9 mouse cellular contexts compared by ENCODE assay signal in the genomic region with DNA sequence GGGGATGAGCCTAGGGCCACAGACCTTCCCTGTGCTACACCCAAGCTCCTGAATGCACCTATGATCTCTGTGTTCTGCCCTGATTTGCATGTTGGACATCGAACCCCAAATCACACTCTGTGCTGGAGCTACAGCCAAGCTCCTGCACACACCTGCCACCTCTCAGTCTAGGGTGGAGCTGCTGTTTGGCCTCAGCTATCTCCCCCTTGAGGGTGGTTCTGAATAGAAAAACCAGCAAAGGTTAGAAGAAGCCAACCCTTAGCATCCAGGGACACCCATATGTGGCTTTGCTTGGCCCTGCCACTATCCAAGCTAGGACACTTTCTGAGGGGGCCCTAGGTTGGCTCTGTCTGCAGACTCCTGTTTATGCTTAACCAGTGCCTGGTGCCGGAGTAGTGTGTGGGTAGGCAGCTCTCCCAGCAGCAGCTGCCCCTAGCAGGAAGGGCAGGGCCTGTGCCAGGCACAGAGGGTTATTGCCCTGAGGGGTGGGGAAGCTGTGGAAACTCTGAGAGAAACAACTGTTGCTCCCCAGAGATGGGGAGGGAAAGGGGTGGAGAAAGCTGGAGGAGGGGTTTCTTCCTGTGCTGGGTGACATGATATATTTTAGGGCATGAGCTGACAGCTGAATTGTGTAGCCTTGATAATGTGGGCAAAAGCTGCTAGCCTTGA. TPM values are rescaled to one million over a fixed set of nuclear protein-coding genes. Genes with fewer than 3 reads are reported as not detected.
DNase-seq lines count a peak whose midpoint lies in the region; ATAC-seq and TF ChIP-seq lines count a peak whose summit lies in the region.
"Had no signal": no experiment of that assay in that cellular context is flagged by ENCODE, and none has a peak within 500 bp of the region (broad histone marks: within the 10 kb centered on the region; RNA-seq: fewer than 3 reads in every experiment).

No protein-coding gene starts in this region.

- TF ChIP-seq POLR2A in liver, adult 2 months (IDR thresholded peaks at IDR 0.05; ENCODE audit: extremely low read depth, insufficient read depth, low read length) = 0 out of 2 replicates have a peak, but pooled peaks have one; percentile 3

- no peaks in the 10 kb centered on the region for H3K79me2 ChIP-seq in liver, adult 2 months (ENCODE audit: control insufficient read depth, insufficient read depth, low read length)

- H3K9me3 ChIP-seq in kidney, embryonic 15.5 days (replicated peaks) = no peaks in the 10 kb centered on the region
- H3K9me3 ChIP-seq in megakaryocyte, embryonic 14.5 days = no peaks in the 10 kb centered on the region
- H3K9me3 ChIP-seq in midbrain, embryonic 11.5 days (ENCODE audit: control insufficient read depth, low read length) = no peaks in the 10 kb centered on the region
- H3K9me3 ChIP-seq in midbrain, postnatal 0 days (ENCODE audit: low read length) = no peaks in the 10 kb centered on the region
- H3K9me3 ChIP-seq: neural tube, embryonic 13.5 days had no signal

- 15% methylated on average over 2 of the region's 2 CpGs for WGBS in liver, adult 2 months
- 43% methylated on average over 2 of the region's 2 CpGs for WGBS in kidney, embryonic 15.5 days
- 75% methylated on average over 2 of the region's 2 CpGs for WGBS in midbrain, embryonic 11.5 days
- WGBS in midbrain, postnatal 0 days = 65% methylated on average over 2 of the region's 2 CpGs

- no peaks in the 10 kb centered on the region for H3K27me3 ChIP-seq in liver, adult 2 months (ENCODE audit: control insufficient read depth, insufficient read depth, low read length)
- H3K27me3 ChIP-seq in kidney, embryonic 15.5 days = no peaks in the 10 kb centered on the region
- H3K27me3 ChIP-seq in megakaryocyte, embryonic 14.5 days (replicated peaks) = peaks cover 4% of the 10 kb centered on the region
- no peaks in the 10 kb centered on the region for H3K27me3 ChIP-seq in midbrain, embryonic 11.5 days (ENCODE audit: control insufficient read depth, insufficient read depth, low read length)
- no peaks in the 10 kb centered on the region for H3K27me3 ChIP-seq in midbrain, postnatal 0 days (ENCODE audit: insufficient read depth, low read length)
- H3K27me3 ChIP-seq: neural tube, embryonic 13.5 days had no signal

- ATAC-seq in common myeloid progenitor, adult 5-6 weeks (replicated peaks; ENCODE audit: low read depth, poor library complexity, severe bottlenecking) = peak; percentile 92
- peak; percentile 70 for ATAC-seq in kidney, embryonic 15.5 days (replicated peaks; ENCODE audit: low FRiP score)
- ATAC-seq in midbrain, embryonic 11.5 days (ENCODE audit: low FRiP score) = no peak
- ATAC-seq in midbrain, postnatal 0 days (ENCODE audit: low FRiP score) = no peak

- peak; percentile 97 for DNase-seq in liver, adult 2 months (ENCODE audit: extremely low read depth, low read depth, low spot score)
- DNase-seq in liver = no peak
- DNase-seq in cerebellum, adult 18-20 months = no peak
- no peak for DNase-seq in midbrain, embryonic 11.5 days (ENCODE audit: low spot score, missing footprints)
- no peak for DNase-seq in midbrain, postnatal 0 days (ENCODE audit: low spot score)

- peaks cover 12% of the 10 kb centered on the region for H3K4me1 ChIP-seq in liver, adult 2 months (ENCODE audit: control insufficient read depth, insufficient read depth, low read length)
- peaks cover 32% of the 10 kb centered on the region for H3K4me1 ChIP-seq in kidney, embryonic 15.5 days
- peaks cover 37% of the 10 kb centered on the region for H3K4me1 ChIP-seq in megakaryocyte, embryonic 14.5 days
- H3K4me1 ChIP-seq in midbrain, embryonic 11.5 days (ENCODE audit: control insufficient read depth, insufficient read depth, low read length) = no peaks in the 10 kb centered on the region
- no peaks in the 10 kb centered on the region for H3K4me1 ChIP-seq in midbrain, postnatal 0 days (ENCODE audit: insufficient read depth, low read length)

- 0 out of 2 replicates have a peak, but pooled peaks have one; percentile 20 for TF ChIP-seq CTCF in liver, adult 2 months (IDR thresholded peaks at IDR 0.05; ENCODE audit: low read depth, low read length)
- TF ChIP-seq CTCF in midbrain, postnatal 0 days (IDR thresholded peaks at IDR 0.05) = no peak

- H3K4me2 ChIP-seq in kidney, embryonic 15.5 days = no peak overlapping the region
- H3K4me2 ChIP-seq in midbrain, embryonic 11.5 days = no peak overlapping the region
- no peak overlapping the region for H3K4me2 ChIP-seq in midbrain, postnatal 0 days (ENCODE audit: low read depth, low read length, poor library complexity, severe bottlenecking)
- H3K4me2 ChIP-seq: neural tube, embryonic 13.5 days had no signal

- H3K4me3 ChIP-seq in liver, adult 2 months (ENCODE audit: insufficient read depth, low read depth, low read length) = no peak overlapping the region
- no peak overlapping the region for H3K4me3 ChIP-seq in kidney, embryonic 15.5 days (replicated peaks)
- H3K4me3 ChIP-seq in megakaryocyte, embryonic 14.5 days (replicated peaks) = peak overlapping the region; percentile 47
- no peak overlapping the region for H3K4me3 ChIP-seq in midbrain, embryonic 11.5 days (ENCODE audit: low read depth, low read length)
- no peak overlapping the region for H3K4me3 ChIP-seq in midbrain, postnatal 0 days (ENCODE audit: low read depth, low read length)
- H3K4me3 ChIP-seq: neural tube, embryonic 13.5 days had no signal

- peak overlapping the region; percentile 82 for H3K27ac ChIP-seq in liver, adult 2 months (replicated peaks; ENCODE audit: insufficient read depth, low read depth, low read length)
- peak overlapping the region; percentile 83 for H3K27ac ChIP-seq in kidney, embryonic 15.5 days
- H3K27ac ChIP-seq in midbrain, embryonic 11.5 days (ENCODE audit: low read depth, low read length) = no peak overlapping the region
- no peak overlapping the region for H3K27ac ChIP-seq in midbrain, postnatal 0 days (ENCODE audit: low read depth, low read length)
- H3K27ac ChIP-seq: neural tube, embryonic 13.5 days had no signal

- H3K9ac ChIP-seq in liver, adult 2 months (ENCODE audit: low read depth, low read length) = no peak overlapping the region
- no peak overlapping the region for H3K9ac ChIP-seq in kidney, embryonic 15.5 days
- no peak overlapping the region for H3K9ac ChIP-seq in midbrain, embryonic 11.5 days (ENCODE audit: low read length)
- no peak overlapping the region for H3K9ac ChIP-seq in midbrain, postnatal 0 days (replicated peaks; ENCODE audit: low read length, poor library complexity, severe bottlenecking)
- H3K9ac ChIP-seq: neural tube, embryonic 13.5 days had no signal

- H3K36me3 ChIP-seq in liver, adult 2 months (ENCODE audit: control insufficient read depth, insufficient read depth, low read length) = no peaks in the 10 kb centered on the region
- no peaks in the 10 kb centered on the region for H3K36me3 ChIP-seq in kidney, embryonic 15.5 days
- H3K36me3 ChIP-seq in megakaryocyte, embryonic 14.5 days (replicated peaks; ENCODE audit: low read length) = no peaks in the 10 kb centered on the region
- no peaks in the 10 kb centered on the region for H3K36me3 ChIP-seq in midbrain, embryonic 11.5 days (ENCODE audit: control insufficient read depth, insufficient read depth, low read length)
- H3K36me3 ChIP-seq in midbrain, postnatal 0 days (ENCODE audit: insufficient read depth, low read length) = no peaks in the 10 kb centered on the region
- H3K36me3 ChIP-seq: neural tube, embryonic 13.5 days had no signal

RNA-seq across cellular contexts. Expression of a gene that starts 23.9 kb away (rescaled TPM):
- total RNA-seq in liver, adult 2 months (2014; rRNA removed) = 34.8 and 66.5 TPM in 2 replicates
- polyA plus RNA-seq in liver, adult 2 months (2012; rRNA removed) = 89.0 and 96.5 TPM in 2 replicates
- 30.3 and 37.1 TPM in 2 replicates for total RNA-seq in common myeloid progenitor, adult 5-6 weeks (2017)
- polyA plus RNA-seq in kidney, embryonic 15.5 days (2015; fragmentation: Nextera tagmentation; extraction: Ambion mirVana) = 84.0 and 87.2 TPM in 2 replicates
- 20.6 and 27.7 TPM in 2 replicates for polyA plus RNA-seq in megakaryocyte, embryonic 14.5 days (2012; ENCODE audit: insufficient read depth, low replicate concordance)
- polyA plus RNA-seq in midbrain, embryonic 11.5 days (2014; fragmentation: Nextera tagmentation; extraction: Ambion mirVana) = 43.6 and 45.6 TPM in 2 replicates
- total RNA-seq in midbrain, postnatal 0 days (2014; rRNA removed) = 105 and 147 TPM in 2 replicates
- polyA plus RNA-seq in midbrain, postnatal 0 days (2015; fragmentation: Nextera tagmentation; extraction: Ambion mirVana) = 123 and 146 TPM in 2 replicates

Comparison
In these comparisons a context has a peak if more than half of its experiments do, and no peak if none do; other contexts are left out.
1. H3K27ac ChIP-seq: peak in liver, adult 2 months (single experiment) and kidney, embryonic 15.5 days (single experiment); none in midbrain, embryonic 11.5 days (single experiment) and midbrain, postnatal 0 days (single experiment).
2. ATAC-seq: peak in common myeloid progenitor, adult 5-6 weeks (single experiment) and kidney, embryonic 15.5 days (single experiment); none in midbrain, embryonic 11.5 days (single experiment) and midbrain, postnatal 0 days (single experiment).